Mouse (Mus musculus): Measurements from ENCODE around the gene Parm1.

Gene Parm1

DNA sequence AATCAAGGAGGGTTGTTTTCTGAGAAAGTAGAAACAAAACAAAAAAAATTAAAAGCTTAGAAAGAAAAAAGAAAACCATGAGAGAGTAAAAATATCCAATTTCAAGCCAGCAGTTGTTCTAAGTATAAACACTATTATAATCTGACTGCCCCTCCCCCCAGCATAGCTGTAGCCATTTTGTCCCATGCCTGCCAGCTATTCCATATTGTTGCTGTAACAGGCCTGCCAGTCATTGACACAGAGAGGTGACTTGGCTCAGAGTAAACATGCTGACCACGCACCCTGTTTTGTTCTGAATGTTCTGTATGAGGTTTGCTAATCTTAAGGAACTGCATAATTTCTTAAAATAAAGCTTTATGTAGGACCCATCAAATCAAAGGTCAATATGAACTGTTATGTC, 145.3 kb downstream of the Parm1 start:
- DNase-seq = no peak

DNA sequence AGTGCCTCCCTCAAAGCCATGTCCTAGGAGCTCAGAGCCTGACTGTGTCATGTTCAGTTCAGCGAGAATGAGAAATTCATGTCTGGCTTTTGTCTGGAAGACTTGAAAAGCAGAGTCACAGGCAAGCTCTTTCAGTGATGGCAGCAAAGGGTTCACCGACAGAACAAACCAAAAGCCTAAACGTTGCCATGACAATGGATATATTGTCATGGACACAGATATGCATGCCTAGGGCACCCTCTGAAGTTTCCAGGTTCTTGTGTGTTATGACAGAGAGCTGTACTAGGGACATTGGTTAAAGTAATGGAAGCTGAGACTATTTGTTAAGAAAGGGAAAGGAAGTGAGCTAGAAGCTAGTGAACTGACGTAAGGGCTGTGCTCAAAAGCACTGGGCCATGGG, 149.7 kb downstream of the Parm1 start:
- DNase-seq = no peak

DNA sequence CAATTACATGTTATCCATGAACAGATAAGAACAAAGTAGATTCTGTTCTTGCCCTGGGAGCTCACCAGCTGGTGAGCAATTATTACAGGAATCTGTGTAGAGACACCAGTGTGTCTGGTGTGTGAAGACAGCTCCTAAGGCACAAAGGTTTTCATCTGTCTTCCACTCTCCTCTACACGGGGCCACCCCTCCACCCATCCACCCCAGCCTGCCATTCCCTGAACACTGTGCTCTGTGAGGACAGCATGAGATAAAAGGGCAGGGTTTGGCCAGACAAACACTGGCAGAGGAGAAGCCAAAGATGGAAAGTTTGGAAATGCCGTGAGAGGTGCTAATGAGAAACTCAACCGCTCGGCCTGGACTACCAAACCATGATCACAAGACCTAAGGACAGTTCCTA, 151.8 kb downstream of the Parm1 start:
- no peak for DNase-seq

All from cerebellum, adult 9-11 months (tissue).